Mouse (Mus musculus) layer of hippocampus, adult 11-12 months (tissue): ENCODE measurements around the gene Ppm1l.
A peak's percentile ranks its signal among the peaks of the same experiment; 100 is the strongest.

Experiments used
- DNase-seq: peaks from one replicate; pipeline ENCODE4 v3.0.0; 2022; ENCODE audit warnings: low spot score

Ppm1l gene

DNA sequence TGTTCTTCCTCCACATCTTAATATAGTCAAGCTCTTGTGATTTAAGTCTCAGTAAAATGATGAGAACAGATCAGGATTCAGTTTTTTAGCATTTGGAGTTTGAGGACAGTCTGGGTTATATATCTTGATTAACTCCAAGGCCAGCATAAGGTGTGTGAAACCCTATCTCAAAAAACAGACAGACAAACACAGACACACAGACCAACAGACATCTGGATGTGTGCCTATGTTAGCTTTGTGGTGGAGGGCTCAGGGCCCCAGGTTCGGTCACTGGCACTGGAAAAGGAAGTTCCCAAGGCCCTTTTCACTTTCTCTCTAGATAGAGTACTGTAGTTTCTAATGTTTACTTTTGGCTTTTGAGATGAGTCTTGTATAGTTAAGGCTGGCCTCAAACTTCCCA is 23.8 kb downstream of the Ppm1l start:
- no peak for DNase-seq

- no peak for DNase-seq
Observed at GRCm38 (mm10) chr3:69340971-69341370, 24.3 kb downstream of the Ppm1l start.

- DNase-seq, result no peak
Observed at GRCm38 (mm10) chr3:69341514-69341913, 24.9 kb downstream of the Ppm1l start.

DNA sequence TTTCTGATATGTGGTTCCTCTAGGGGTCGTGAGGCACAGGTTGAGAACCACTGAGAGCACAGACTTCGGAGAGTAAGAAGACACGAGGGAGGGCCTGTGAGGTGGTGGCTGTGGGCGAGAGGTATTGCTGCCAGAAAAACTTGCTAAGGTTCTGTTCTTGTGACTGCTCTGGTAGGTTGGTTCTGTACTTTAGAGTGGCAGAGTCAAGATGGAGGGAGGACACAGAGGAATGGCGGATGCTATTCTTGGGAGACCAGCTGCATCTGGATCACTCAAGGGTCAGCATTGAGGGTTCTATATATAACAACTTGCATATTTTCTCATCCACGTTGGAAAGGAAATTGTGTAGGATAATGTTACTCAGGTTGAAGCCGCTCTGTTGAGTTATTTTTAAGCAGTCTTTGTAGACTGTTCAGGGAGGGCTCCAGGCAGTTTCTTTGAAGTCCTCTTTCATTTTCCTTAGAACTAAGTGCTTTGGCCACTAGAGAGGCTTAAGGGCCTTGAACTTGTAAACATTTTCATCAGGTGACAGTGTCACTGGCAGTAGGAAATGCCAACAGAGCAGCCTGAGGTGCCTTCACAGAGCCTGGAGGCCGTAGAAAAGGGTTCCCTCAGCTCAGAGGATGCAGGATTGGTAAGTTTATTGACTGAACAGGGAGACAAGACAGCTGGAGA is 25.7 kb downstream of the Ppm1l start:
- DNase-seq, result no peak

GRCm38 (mm10) chr3:69343124-69343523 is 26.5 kb downstream of the Ppm1l start:
- no peak for DNase-seq

- no peak for DNase-seq
Observed at GRCm38 (mm10) chr3:69346514-69346913, 29.9 kb downstream of the Ppm1l start.

DNA sequence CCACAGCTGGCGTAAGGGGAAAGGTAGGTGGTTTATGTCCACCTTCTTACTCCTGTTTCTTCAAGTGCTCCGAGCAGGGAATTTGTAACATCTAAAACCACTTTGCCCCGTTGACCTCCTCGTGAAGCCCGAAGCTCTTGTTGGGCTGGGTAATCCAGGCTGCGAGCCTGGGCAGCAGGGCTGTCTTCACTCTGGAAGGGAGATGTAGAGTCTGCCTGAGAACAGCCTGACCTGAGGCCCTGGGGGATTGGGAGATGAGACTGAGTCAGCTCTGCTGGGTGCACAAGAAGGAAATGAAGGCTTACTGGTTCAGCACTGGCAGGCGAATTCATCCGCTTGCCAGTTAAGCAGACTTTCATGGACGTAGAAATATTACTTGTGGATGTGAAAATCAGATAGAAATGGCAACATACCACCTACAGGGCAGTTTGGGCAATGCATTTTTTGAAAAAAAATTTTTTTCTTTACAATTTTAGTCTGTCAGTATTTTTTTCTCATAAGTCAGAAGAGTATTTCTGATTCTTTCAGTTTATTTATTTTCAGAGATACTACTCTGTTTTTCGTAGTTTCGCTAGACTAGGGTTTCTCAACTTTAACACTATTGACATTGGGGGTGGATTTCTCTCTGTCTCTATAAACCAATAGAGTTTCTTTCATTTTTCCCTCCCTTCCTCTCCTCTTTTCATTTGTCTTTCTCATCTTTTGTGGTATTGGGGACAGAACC is 31.7 kb downstream of the Ppm1l start:
- DNase-seq, result no peak

GRCm38 (mm10) chr3:69348921-69349237 is 32.2 kb downstream of the Ppm1l start:
- no peak for DNase-seq

- DNase-seq, result no peak
Observed at GRCm38 (mm10) chr3:69349973-69350372, 33.3 kb downstream of the Ppm1l start.

- no peak for DNase-seq
Observed at GRCm38 (mm10) chr3:69352194-69352593, 35.5 kb downstream of the Ppm1l start.

DNA sequence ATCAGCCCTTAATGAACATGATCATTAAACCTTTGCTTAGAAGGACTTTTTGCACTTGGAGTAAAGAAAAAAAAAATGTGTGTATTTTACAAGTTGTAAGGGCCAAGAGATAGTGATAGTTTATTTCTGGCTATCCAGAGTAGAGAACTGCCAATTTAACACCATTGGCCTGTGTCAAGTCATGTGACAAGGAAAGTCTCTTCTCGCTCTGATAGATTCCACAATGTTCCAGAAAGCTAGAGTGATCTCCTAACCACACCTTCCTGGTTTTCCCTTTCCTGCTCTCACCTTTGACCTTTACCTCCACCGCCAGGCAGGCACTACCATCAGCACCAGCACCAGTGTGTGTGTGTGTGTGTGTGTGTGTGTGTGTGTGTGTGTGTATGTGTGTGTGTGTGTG is 38.0 kb downstream of the Ppm1l start:
- DNase-seq, result no peak

DNA sequence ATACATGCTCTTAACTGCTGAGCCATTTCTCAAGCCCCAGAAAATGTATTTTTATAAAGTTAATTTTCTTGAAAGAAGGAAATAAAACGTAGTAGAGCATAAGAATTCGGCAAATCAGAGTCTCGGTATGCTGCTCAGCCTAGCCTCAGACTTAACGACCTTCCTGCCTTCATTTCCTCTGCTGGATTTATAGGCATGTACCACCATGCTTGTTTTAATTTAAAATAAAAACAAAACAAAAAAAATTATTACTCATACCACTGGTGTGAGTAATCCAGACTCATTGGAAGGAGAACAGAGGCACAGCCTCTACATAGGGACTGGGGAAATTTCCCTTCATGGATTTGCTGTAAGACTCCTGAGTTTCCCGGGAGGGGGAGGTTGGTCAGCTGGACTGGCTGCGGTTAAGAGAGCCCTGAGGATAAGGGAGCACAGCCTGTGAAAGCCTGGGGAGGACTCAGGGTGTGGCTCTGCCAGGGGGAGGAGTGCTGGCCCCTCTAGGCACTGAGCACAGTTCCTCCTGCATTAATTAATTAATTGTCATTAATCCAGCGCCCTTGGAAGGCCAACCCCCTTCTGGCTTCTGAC is 39.5 kb downstream of the Ppm1l start:
- no peak for DNase-seq

DNA sequence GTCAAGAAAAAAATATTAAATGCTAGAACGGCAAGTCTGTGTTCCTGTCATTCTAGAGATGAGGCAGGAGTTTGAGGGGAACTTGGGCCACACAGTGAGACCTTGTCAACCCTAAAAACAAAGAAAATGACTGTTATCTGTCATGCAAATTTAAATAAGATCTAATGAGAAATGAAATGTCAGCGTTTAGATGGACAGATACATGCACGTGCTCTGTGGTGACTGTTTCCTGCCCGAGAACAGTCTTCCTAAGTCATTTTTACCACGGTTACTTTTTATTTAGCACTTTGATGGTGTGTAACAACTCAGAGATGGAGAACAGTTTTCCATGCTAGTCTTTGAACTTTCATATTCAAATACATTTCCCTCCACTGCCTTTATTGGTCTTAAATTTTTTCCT is 40.1 kb downstream of the Ppm1l start:
- no peak for DNase-seq

- DNase-seq, result no peak
Observed at GRCm38 (mm10) chr3:69357897-69358619, 41.4 kb downstream of the Ppm1l start.

DNA sequence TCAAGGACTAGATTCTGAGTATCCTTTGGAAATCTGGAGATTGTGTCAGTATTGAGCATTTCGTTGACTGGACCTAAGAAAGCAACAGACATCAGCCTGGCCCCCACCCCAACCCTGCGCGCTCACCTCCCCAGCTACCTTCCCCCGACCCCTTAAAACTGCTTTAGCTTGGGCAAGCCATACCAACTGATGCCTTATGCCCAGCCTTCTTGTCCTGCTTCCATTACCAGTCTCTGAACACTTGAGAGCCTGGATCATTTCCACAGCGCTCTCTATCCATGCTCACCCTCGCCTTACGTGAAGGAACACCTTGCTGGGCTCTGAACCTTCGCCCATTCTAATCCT is 41.9 kb downstream of the Ppm1l start:
- DNase-seq, result no peak

GRCm38 (mm10) chr3:69360263-69360895 is 43.7 kb downstream of the Ppm1l start:
- DNase-seq, result no peak

- DNase-seq, result peak; percentile 46
Observed at GRCm38 (mm10) chr3:69361487-69362349, 45.1 kb downstream of the Ppm1l start.

DNA sequence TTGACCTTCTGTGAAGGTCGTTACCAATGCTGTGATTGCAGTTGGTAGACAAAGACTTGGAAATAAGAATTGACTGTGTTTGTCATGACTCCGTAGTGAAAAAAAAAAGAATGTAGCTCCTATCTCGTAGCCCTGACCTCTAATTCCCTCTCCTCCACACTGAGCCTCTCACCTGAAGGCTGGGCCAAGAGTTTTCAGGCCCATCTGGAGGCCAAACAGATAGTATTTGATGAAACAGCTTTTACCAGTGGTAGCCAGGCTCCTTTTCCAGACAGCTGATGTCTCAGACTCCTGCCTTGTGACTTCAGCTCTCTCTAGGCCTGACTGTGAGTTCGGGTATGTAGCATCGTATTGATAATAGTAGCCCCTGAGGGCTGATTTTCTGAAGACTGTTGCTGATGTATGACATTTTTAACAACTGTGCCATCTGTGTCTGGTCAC is 45.7 kb downstream of the Ppm1l start:
- DNase-seq, result no peak

GRCm38 (mm10) chr3:69362906-69363305 is 46.2 kb downstream of the Ppm1l start:
- no peak for DNase-seq

- no peak for DNase-seq
Observed at GRCm38 (mm10) chr3:69364151-69364550, 47.5 kb downstream of the Ppm1l start.

- no peak for DNase-seq
Observed at GRCm38 (mm10) chr3:69367916-69368315, 51.3 kb downstream of the Ppm1l start.

GRCm38 (mm10) chr3:69372731-69373130 is 56.1 kb downstream of the Ppm1l start:
- no peak for DNase-seq
